Mouse (Mus musculus) kidney, adult 2 months (tissue): ENCODE measurements around the gene Mvb12b.

Experiments used
- CTCF ChIP-seq: fragments of 200-500 bp; conservative IDR thresholded peaks from 2 replicates; pipeline ENCODE4 v1.5.1; 2011; ENCODE audit warnings: low read depth, mild to moderate bottlenecking, control low read depth, low read length, moderate library complexity, mixed read lengths; ENCODE audit not compliant: insufficient read depth, insufficient read length
- POLR2A ChIP-seq: fragments of 200-500 bp; IDR thresholded peaks from one replicate; pipeline ENCODE4 v1.6.1; 2011; ENCODE audit warnings: low read depth, low read length, control low read depth

DNA sequence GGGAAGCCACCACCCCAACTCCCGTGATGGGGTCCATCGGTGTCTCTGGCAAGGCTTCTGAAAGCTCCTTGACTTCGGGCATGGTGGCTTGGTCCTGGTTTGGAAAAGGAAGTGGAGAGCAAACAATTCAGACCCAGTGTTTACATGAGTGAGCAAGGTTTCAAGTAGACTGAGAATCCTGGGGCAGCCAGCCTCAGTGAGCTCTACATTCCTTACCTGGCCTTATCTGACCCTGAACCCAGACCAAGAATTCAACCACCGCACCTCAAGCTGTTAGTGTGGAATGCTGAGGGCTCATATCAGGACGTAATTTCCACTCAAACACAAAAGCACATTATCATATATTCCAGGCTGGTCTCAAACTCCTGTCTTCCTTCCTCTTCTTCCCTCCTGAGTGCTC, 13.4 kb downstream of the Mvb12b start:
- TF ChIP-seq CTCF, result no peak
- no peak for TF ChIP-seq POLR2A
